Mouse (Mus musculus): ENCODE results near the gene Cstb. TPM values are rescaled to one million over a fixed set of nuclear protein-coding genes. Genes with fewer than 3 reads are reported as not detected.
"Not testable (repeated sequence)": the region's sequence is repeated elsewhere in the genome, so short reads cannot be mapped to it uniquely, and the experiment has no call there.

The Cstb gene
- polyA plus RNA-seq, 1 experiment from 2014 or later, result 288 TPM

GRCm38 (mm10) chr10:78412319-78413151 lies 12.9 kb upstream of the Cstb start, which contains the start of gene Rrp1:
Gene Rrp1, minus strand, starts transcription at chr10:78413043.
- peak within 1 kb of the TSS; percentile 90 for H3K4me3 ChIP-seq (ENCODE audit: low read length)

GRCm38 (mm10) chr10:78413152-78413520 lies 12.3 kb upstream of the Cstb start:
- WGBS, result 40% methylated on average over 7 of the region's 7 CpGs
- ATAC-seq, result no peak

More at GRCm38 (mm10) chr10:78412319-78413151, 12.9 kb upstream of the Cstb start, which contains the start of gene Rrp1:
- Histone ChIP-seq H3K27ac (ENCODE audit: low read length) (peak within 1 kb of the TSS; percentile 65), H3K4me1 (ENCODE audit: control insufficient read depth, insufficient read depth, low read length) (peaks cover 6% of the 10 kb centered on the region; the same call in 1 of the 2 replicates), H3K4me2 (ENCODE audit: low read depth, low read length) (peak within 1 kb of the TSS; percentile 77), H3K9me3 (ENCODE audit: control insufficient read depth, low read length) (no peaks in the 10 kb centered on the region), H3K9ac (ENCODE audit: low read depth, low read length) (peak within 1 kb of the TSS; percentile 87), H3K36me3 (ENCODE audit: control insufficient read depth, insufficient read depth, low read length) (peaks cover 10% of the 10 kb centered on the region), H3K27me3 (replicated peaks; ENCODE audit: control insufficient read depth, insufficient read depth, low read length) (no peaks in the 10 kb centered on the region)
- WGBS, result under 1% methylated on average over 70 of the region's 70 CpGs
- peak; percentile 93 for ATAC-seq

GRCm38 (mm10) chr10:78414936-78415335 lies 10.5 kb upstream of the Cstb start:
- H3K4me2 ChIP-seq (ENCODE audit: low read depth, low read length); H3K9me3 ChIP-seq (ENCODE audit: control insufficient read depth, low read length); H3K9ac ChIP-seq (ENCODE audit: low read depth, low read length); ATAC-seq; H3K4me3 ChIP-seq (ENCODE audit: low read length); H3K27ac ChIP-seq (ENCODE audit: low read length); H3K4me1 ChIP-seq (ENCODE audit: control insufficient read depth, insufficient read depth, low read length); H3K36me3 ChIP-seq (ENCODE audit: control insufficient read depth, insufficient read depth, low read length); H3K27me3 ChIP-seq (replicated peaks; ENCODE audit: control insufficient read depth, insufficient read depth, low read length): not testable (repeated sequence)
- WGBS, result 67% methylated on average over 3 of the region's 4 CpGs

More at GRCm38 (mm10) chr10:78413152-78413520, 12.3 kb upstream of the Cstb start:
- Histone ChIP-seq H3K4me1 (ENCODE audit: control insufficient read depth, insufficient read depth, low read length) (peaks cover 6% of the 10 kb centered on the region; the same call in 1 of the 2 replicates), H3K9me3 (ENCODE audit: control insufficient read depth, low read length) (no peaks in the 10 kb centered on the region), H3K4me2 (ENCODE audit: low read depth, low read length) (peak overlapping the region; percentile 77), H3K9ac (ENCODE audit: low read depth, low read length) (peak overlapping the region; percentile 87), H3K4me3 (ENCODE audit: low read length) (peak overlapping the region; percentile 90), H3K27ac (ENCODE audit: low read length) (no peak overlapping the region; the same call in 1 of the 2 replicates), H3K36me3 (ENCODE audit: control insufficient read depth, insufficient read depth, low read length) (peaks cover 7% of the 10 kb centered on the region), H3K27me3 (replicated peaks; ENCODE audit: control insufficient read depth, insufficient read depth, low read length) (no peaks in the 10 kb centered on the region)

GRCm38 (mm10) chr10:78417888-78418287 lies 7.6 kb upstream of the Cstb start:
- no peak for ATAC-seq
- 59% methylated on average over 5 of the region's 5 CpGs for WGBS
- Histone ChIP-seq H3K36me3 (ENCODE audit: control insufficient read depth, insufficient read depth, low read length) (no peaks in the 10 kb centered on the region), H3K27ac (ENCODE audit: low read length) (no peak overlapping the region), H3K9ac (ENCODE audit: low read depth, low read length) (no peak overlapping the region), H3K4me2 (ENCODE audit: low read depth, low read length) (no peak overlapping the region), H3K4me3 (ENCODE audit: low read length) (no peak overlapping the region), H3K4me1 (ENCODE audit: control insufficient read depth, insufficient read depth, low read length) (0 out of 2 replicates have a peak, but pooled peaks cover 3% of the 10 kb centered on the region), H3K9me3 (ENCODE audit: control insufficient read depth, low read length) (no peaks in the 10 kb centered on the region), H3K27me3 (replicated peaks; ENCODE audit: control insufficient read depth, insufficient read depth, low read length) (no peaks in the 10 kb centered on the region)

- Histone ChIP-seq H3K27ac (ENCODE audit: low read length) (no peak overlapping the region), H3K4me2 (ENCODE audit: low read depth, low read length) (no peak overlapping the region), H3K4me3 (ENCODE audit: low read length) (no peak overlapping the region), H3K4me1 (ENCODE audit: control insufficient read depth, insufficient read depth, low read length) (no peaks in the 10 kb centered on the region), H3K9me3 (ENCODE audit: control insufficient read depth, low read length) (no peaks in the 10 kb centered on the region), H3K36me3 (ENCODE audit: control insufficient read depth, insufficient read depth, low read length) (no peaks in the 10 kb centered on the region), H3K27me3 (replicated peaks; ENCODE audit: control insufficient read depth, insufficient read depth, low read length) (no peaks in the 10 kb centered on the region), H3K9ac (ENCODE audit: low read depth, low read length) (no peak overlapping the region)
- ATAC-seq, result no peak
- 87% methylated on average over 2 of the region's 2 CpGs for WGBS
Measured at GRCm38 (mm10) chr10:78418791-78419190, 6.7 kb upstream of the Cstb start.

DNA sequence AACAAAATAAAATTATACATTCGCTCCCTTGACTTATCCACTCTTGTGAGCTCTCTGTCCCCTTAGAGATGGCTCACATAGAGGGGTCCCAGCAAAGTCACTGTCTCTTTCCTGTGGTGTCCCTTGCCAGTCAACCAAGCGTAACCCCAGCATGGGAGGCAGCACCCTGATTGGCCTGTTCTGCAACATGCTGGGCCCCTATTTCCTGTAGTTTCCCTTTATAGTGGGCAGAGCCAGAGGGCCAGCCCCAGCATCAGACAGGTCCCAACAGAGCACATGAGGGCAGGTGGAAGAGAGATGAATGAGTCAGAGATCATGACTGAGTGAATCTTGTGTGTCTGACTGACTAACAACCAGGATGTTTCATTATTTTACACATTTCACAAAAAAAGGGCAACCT lies 4.5 kb upstream of the Cstb start:
- Histone ChIP-seq H3K27me3 (replicated peaks; ENCODE audit: control insufficient read depth, insufficient read depth, low read length) (no peaks in the 10 kb centered on the region), H3K4me1 (ENCODE audit: control insufficient read depth, insufficient read depth, low read length) (peaks cover 5% of the 10 kb centered on the region; the same call in 1 of the 2 replicates), H3K4me3 (ENCODE audit: low read length) (no peak overlapping the region), H3K36me3 (ENCODE audit: control insufficient read depth, insufficient read depth, low read length) (no peaks in the 10 kb centered on the region), H3K9me3 (ENCODE audit: control insufficient read depth, low read length) (no peaks in the 10 kb centered on the region), H3K4me2 (ENCODE audit: low read depth, low read length) (no peak overlapping the region), H3K27ac (ENCODE audit: low read length) (no peak overlapping the region), H3K9ac (ENCODE audit: low read depth, low read length) (no peak overlapping the region)
- 77% methylated on average over 2 of the region's 2 CpGs for WGBS
- no peak for ATAC-seq

DNA sequence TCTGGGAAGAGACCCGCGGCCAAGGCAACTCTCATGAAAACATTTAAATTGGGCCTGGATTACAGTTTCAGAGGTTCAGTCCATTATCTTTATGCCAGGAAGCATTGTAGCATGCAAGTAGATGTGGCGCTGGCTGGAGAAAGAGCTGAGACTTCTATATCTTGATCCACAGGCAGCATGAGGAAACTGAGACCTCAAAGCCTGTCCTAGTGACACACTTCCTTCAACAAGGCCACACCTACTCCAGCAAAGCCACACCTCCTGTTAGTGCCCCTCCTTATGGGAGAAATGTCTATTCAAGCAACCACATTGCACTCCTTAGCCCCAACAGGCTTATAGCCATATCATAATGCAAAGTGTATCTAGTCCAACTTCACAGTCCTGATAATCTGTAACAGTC lies 2.9 kb upstream of the Cstb start:
- ATAC-seq, result no peak
- no peaks in the 10 kb centered on the region for H3K27me3 ChIP-seq (replicated peaks; ENCODE audit: control insufficient read depth, insufficient read depth, low read length)
- peaks cover 12% of the 10 kb centered on the region for H3K4me1 ChIP-seq (ENCODE audit: control insufficient read depth, insufficient read depth, low read length)
- H3K4me2 ChIP-seq (ENCODE audit: low read depth, low read length), result no peak overlapping the region
- H3K36me3 ChIP-seq (ENCODE audit: control insufficient read depth, insufficient read depth, low read length), result peaks cover 4% of the 10 kb centered on the region; the same call in 1 of the 2 replicates
- no peaks in the 10 kb centered on the region for H3K9me3 ChIP-seq (ENCODE audit: control insufficient read depth, low read length)
- 89% methylated on average over 3 of the region's 3 CpGs for WGBS
- no peak overlapping the region for H3K9ac ChIP-seq (ENCODE audit: low read depth, low read length)
- no peak overlapping the region for H3K27ac ChIP-seq (ENCODE audit: low read length)
- H3K4me3 ChIP-seq (ENCODE audit: low read length), result no peak overlapping the region

- Histone ChIP-seq H3K36me3 (ENCODE audit: control insufficient read depth, insufficient read depth, low read length) (peaks cover 14% of the 10 kb centered on the region; the same call in 1 of the 2 replicates), H3K27ac (ENCODE audit: low read length) (peak overlapping the region; percentile 91), H3K27me3 (replicated peaks; ENCODE audit: control insufficient read depth, insufficient read depth, low read length) (no peaks in the 10 kb centered on the region), H3K4me3 (ENCODE audit: low read length) (peak overlapping the region; percentile 94), H3K9me3 (ENCODE audit: control insufficient read depth, low read length) (no peaks in the 10 kb centered on the region), H3K4me2 (ENCODE audit: low read depth, low read length) (peak overlapping the region; percentile 89), H3K9ac (ENCODE audit: low read depth, low read length) (peak overlapping the region; percentile 97), H3K4me1 (ENCODE audit: control insufficient read depth, insufficient read depth, low read length) (peaks cover 12% of the 10 kb centered on the region)
- WGBS, result 36% methylated on average over 6 of the region's 6 CpGs
- ATAC-seq, result peak; percentile 31
Measured at GRCm38 (mm10) chr10:78426117-78426735, 757 bp downstream of the Cstb start.

DNA sequence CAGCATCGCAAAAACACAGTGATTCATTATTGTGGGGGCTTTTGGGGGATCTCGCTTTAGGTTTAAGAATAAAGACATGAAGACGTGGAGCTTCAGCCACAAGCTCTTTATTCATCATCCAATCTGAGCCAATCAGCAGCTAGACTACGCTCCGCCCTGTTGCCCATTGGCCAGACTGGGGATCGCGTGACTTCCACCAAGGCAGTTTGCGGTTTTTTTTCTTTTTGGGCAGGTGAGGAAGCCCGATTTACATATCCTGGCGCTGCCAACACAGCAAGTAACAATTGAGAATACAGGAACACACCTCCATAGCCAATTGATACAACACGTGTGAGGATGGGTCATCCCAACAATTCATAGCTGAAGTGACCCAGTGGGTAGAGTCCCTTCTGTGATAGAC lies 2.6 kb downstream of the Cstb start:
- WGBS, result 94% methylated on average over 11 of the region's 11 CpGs

More for the DNA sequence above, 2.6 kb downstream of the Cstb start:
- no peak for ATAC-seq
- Histone ChIP-seq H3K4me2 (ENCODE audit: low read depth, low read length) (no peak overlapping the region), H3K4me3 (ENCODE audit: low read length) (no peak overlapping the region), H3K27me3 (replicated peaks; ENCODE audit: control insufficient read depth, insufficient read depth, low read length) (no peaks in the 10 kb centered on the region), H3K36me3 (ENCODE audit: control insufficient read depth, insufficient read depth, low read length) (peaks cover 14% of the 10 kb centered on the region; the same call in 1 of the 2 replicates), H3K9me3 (ENCODE audit: control insufficient read depth, low read length) (no peaks in the 10 kb centered on the region), H3K4me1 (ENCODE audit: control insufficient read depth, insufficient read depth, low read length) (peaks cover 12% of the 10 kb centered on the region), H3K27ac (ENCODE audit: low read length) (no peak overlapping the region), H3K9ac (ENCODE audit: low read depth, low read length) (no peak overlapping the region)

All from intestine, embryonic 16.5 days (tissue).